Mouse (Mus musculus): ENCODE measurements around the gene Dtnb. TPM values are rescaled to one million over a fixed set of nuclear protein-coding genes. Genes with fewer than 3 reads are reported as not detected.
A peak's percentile ranks its signal among the peaks of the same experiment; 100 is the strongest.

The Dtnb gene
- polyA plus RNA-seq, 1 experiment from 2014 or later: 17.3 TPM

DNA sequence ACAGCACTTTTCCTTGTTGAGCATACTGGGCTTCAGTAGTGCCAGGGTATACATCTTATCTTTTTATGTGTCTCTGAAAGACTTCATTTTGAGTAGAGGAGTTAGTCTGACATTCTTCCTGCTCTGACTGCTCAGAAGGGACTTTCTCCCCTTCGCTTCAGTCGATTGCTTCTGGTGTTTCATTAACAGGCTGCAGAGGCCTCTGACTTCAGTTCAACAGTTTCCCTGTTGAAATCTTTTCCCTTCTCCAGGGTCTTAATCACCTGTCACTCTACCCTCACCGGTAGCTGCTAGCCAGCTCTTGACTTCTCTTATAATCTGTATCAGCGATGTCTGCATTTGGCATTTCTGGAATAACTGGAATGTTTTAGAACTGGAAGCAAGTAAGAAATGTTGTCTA, 54.7 kb downstream of the Dtnb start:
- Histone ChIP-seq H3K27ac (ENCODE audit: low read length) (0 out of 2 replicates have a peak overlapping the region, but pooled peaks have one; percentile 41), H3K4me1 (ENCODE audit: control insufficient read depth, insufficient read depth, low read length) (no peaks in the 10 kb centered on the region), H3K4me2 (ENCODE audit: low read depth, low read length) (no peak overlapping the region), H3K27me3 (replicated peaks; ENCODE audit: control insufficient read depth, insufficient read depth, low read length) (no peaks in the 10 kb centered on the region), H3K4me3 (ENCODE audit: low read length) (no peak overlapping the region), H3K9ac (ENCODE audit: low read depth, low read length) (no peak overlapping the region), H3K36me3 (ENCODE audit: control insufficient read depth, insufficient read depth, low read length) (no peaks in the 10 kb centered on the region), H3K9me3 (ENCODE audit: control insufficient read depth, low read length) (no peaks in the 10 kb centered on the region)
- 69% methylated on average over 4 of the region's 4 CpGs for WGBS
- ATAC-seq: peak; percentile 74

DNA sequence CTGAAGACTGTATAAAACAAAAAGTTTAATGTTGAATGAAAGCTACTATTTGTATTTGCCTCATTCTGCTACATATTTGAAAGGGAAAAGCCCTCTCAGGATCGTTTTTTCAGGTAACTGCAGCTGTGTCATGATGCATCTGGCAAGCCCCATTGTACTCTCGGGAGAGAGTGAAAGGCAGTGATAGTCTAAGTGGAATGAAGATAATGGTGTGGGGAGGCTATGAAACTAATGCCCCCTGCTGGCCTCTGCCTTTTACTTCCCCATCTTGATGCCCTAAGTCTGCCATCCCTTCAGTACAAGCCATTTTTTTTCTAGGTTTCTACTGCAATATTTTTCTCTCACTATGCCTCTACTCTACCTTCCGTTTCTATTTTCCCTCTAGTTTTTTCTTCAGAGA, 69.8 kb downstream of the Dtnb start:
- no peak for ATAC-seq
- H3K27me3 ChIP-seq (replicated peaks; ENCODE audit: control insufficient read depth, insufficient read depth, low read length): no peaks in the 10 kb centered on the region
- WGBS: 54% methylated on average over 3 of the region's 3 CpGs
- H3K27ac ChIP-seq (ENCODE audit: low read length): no peak overlapping the region
- no peaks in the 10 kb centered on the region for H3K36me3 ChIP-seq (ENCODE audit: control insufficient read depth, insufficient read depth, low read length)
- H3K9me3 ChIP-seq (ENCODE audit: control insufficient read depth, low read length): no peaks in the 10 kb centered on the region
- H3K4me3 ChIP-seq (ENCODE audit: low read length): no peak overlapping the region
- no peaks in the 10 kb centered on the region for H3K4me1 ChIP-seq (ENCODE audit: control insufficient read depth, insufficient read depth, low read length)
- H3K4me2 ChIP-seq (ENCODE audit: low read depth, low read length): no peak overlapping the region
- no peak overlapping the region for H3K9ac ChIP-seq (ENCODE audit: low read depth, low read length)

DNA sequence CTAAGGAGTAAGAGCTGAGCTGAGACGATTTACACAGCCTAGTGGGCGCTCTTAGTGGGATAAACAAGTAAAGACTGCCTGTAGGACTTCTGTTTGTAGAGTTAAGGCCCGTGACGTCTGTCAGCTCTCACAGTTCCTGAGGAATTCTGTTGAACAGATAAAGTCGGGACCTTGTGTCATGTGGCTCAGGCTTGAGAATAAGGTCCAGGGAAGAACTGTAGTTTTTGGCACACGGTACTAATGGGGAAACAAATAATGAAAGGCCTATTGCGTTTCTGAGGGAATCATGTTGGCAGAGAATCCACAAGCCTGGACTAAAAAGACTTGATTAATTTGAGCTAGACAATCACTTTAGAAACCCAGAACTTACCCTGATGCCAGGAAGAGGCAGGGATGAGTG, 84.6 kb downstream of the Dtnb start:
- no peaks in the 10 kb centered on the region for H3K9me3 ChIP-seq (ENCODE audit: control insufficient read depth, low read length)
- no peak overlapping the region for H3K4me3 ChIP-seq (ENCODE audit: low read length)
- no peak overlapping the region for H3K4me2 ChIP-seq (ENCODE audit: low read depth, low read length)
- H3K27ac ChIP-seq (ENCODE audit: low read length): no peak overlapping the region
- no peak overlapping the region for H3K9ac ChIP-seq (ENCODE audit: low read depth, low read length)
- H3K36me3 ChIP-seq (ENCODE audit: control insufficient read depth, insufficient read depth, low read length): no peaks in the 10 kb centered on the region
- no peaks in the 10 kb centered on the region for H3K27me3 ChIP-seq (replicated peaks; ENCODE audit: control insufficient read depth, insufficient read depth, low read length)
- ATAC-seq: no peak
- 66% methylated on average over 7 of the region's 7 CpGs for WGBS
- no peaks in the 10 kb centered on the region for H3K4me1 ChIP-seq (ENCODE audit: control insufficient read depth, insufficient read depth, low read length)

DNA sequence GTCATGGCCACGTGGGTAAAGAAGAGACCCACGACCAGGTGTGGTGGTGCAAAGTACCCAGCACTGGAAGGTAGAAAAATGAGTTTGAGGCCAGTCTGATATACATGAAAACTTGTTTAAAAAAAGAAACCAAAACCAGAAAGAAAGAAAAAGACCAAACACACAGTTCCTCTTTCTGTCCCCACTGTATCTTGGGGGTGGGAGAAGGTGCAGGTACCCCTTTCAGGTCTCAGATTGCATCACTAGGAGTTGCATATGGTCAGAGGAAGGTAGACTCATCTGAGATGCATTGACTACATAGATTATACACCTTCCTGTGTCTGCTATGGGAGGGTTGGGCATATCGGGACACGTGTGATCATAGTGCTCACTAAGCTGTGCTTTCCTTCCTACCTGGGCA, 85.1 kb downstream of the Dtnb start:
- Histone ChIP-seq H3K36me3 (ENCODE audit: control insufficient read depth, insufficient read depth, low read length) (no peaks in the 10 kb centered on the region), H3K27ac (ENCODE audit: low read length) (no peak overlapping the region), H3K4me1 (ENCODE audit: control insufficient read depth, insufficient read depth, low read length) (no peaks in the 10 kb centered on the region), H3K4me3 (ENCODE audit: low read length) (no peak overlapping the region), H3K9me3 (ENCODE audit: control insufficient read depth, low read length) (no peaks in the 10 kb centered on the region), H3K27me3 (replicated peaks; ENCODE audit: control insufficient read depth, insufficient read depth, low read length) (no peaks in the 10 kb centered on the region), H3K9ac (ENCODE audit: low read depth, low read length) (no peak overlapping the region), H3K4me2 (ENCODE audit: low read depth, low read length) (no peak overlapping the region)
- 85% methylated on average over 4 of the region's 4 CpGs for WGBS
- no peak for ATAC-seq

DNA sequence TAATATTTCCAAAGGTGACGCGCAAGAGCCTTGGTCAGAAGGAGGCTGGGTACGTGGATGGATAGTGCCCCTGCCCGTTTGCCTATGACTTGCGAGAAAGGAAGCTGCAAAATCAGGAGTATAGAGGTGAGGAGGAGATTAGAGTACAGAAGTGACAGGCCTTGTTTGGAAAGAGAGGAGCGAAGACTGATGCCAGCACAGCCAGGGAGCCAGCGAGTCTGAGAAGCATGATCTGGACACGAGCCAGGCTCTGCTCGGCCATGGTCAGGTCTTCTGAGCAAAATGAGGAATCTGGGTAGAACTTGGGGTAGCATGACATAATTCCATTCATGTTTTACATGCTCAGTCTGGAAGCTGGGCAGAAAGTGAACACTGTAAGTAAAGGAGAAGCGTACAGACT, 85.6 kb downstream of the Dtnb start:
- Histone ChIP-seq H3K27ac (ENCODE audit: low read length) (no peak overlapping the region), H3K36me3 (ENCODE audit: control insufficient read depth, insufficient read depth, low read length) (no peaks in the 10 kb centered on the region), H3K27me3 (replicated peaks; ENCODE audit: control insufficient read depth, insufficient read depth, low read length) (no peaks in the 10 kb centered on the region), H3K4me1 (ENCODE audit: control insufficient read depth, insufficient read depth, low read length) (peaks cover 2% of the 10 kb centered on the region; the same call in 1 of the 2 replicates), H3K9me3 (ENCODE audit: control insufficient read depth, low read length) (no peaks in the 10 kb centered on the region), H3K4me2 (ENCODE audit: low read depth, low read length) (no peak overlapping the region), H3K9ac (ENCODE audit: low read depth, low read length) (no peak overlapping the region), H3K4me3 (ENCODE audit: low read length) (no peak overlapping the region)
- WGBS: 80% methylated on average over 10 of the region's 10 CpGs
- ATAC-seq: no peak

DNA sequence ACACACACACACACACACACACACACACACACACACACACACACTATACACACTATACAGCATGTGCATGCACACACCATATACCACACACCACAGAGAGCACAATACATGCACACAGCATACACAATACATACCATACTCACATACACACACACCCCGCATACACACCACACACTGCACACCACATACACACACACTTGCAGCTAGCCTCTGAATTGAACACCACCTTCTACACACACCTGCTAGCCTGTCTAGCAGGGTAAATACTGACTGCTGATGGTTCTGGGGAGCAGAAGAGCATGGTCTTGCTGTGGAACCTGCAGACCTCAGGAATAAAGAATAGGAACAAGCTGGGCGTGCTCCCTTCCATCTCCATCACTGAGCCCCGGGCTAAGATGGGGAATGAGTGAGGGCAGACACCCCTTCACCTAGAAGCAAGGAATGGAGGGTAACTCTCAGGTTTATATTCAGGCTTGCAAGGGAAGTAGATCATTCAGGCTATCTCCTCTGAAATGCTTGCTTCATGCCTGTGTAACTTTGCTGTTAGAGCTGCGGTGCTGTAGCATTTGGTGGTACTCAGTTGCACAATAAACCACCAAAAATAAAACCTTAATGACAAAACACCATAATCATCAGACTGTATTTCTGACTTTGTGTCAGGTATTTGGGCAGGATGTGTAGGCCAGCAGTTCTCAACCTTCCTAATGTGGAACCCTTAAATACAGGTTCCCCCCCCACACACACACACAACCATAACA, 87.6 kb downstream of the Dtnb start:
- Histone ChIP-seq H3K4me3 (ENCODE audit: low read length) (no peak overlapping the region), H3K9ac (ENCODE audit: low read depth, low read length) (no peak overlapping the region), H3K4me1 (ENCODE audit: control insufficient read depth, insufficient read depth, low read length) (peaks cover 2% of the 10 kb centered on the region; the same call in 1 of the 2 replicates), H3K27me3 (replicated peaks; ENCODE audit: control insufficient read depth, insufficient read depth, low read length) (no peaks in the 10 kb centered on the region), H3K9me3 (ENCODE audit: control insufficient read depth, low read length) (no peaks in the 10 kb centered on the region), H3K27ac (ENCODE audit: low read length) (no peak overlapping the region), H3K36me3 (ENCODE audit: control insufficient read depth, insufficient read depth, low read length) (no peaks in the 10 kb centered on the region), H3K4me2 (ENCODE audit: low read depth, low read length) (no peak overlapping the region)
- 86% methylated on average over 4 of the region's 4 CpGs for WGBS
- no peak for ATAC-seq

DNA sequence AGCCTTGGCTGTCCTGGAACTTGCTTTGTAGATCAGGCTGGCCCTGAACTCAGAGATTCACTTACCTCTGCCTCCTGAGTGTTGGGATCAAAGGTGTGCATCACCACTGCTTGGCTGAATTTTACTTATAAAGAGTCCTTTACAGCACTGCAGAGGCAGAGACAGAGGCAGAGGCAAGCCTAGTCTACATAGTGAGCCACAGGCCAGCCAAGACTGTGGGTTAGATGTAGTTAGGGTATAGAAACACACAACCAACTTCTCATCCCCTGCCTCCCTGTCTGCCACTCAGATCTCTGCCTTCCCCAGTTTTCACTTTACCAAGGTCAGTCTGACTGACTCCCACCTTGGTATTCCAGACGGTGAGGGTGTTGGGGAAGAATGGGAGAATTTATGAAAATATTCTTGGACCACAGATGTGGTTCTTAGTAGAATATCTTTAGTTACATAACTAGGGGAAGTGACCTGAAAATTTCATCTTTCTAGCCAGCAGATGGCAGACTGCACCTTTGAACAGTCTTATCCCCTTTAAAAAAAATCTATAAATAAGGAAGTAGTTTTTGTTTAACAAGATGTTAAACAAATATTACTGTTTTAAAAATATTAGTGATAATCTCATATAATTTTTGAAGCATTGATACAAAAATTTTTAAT, 88.9 kb downstream of the Dtnb start:
- H3K27me3 ChIP-seq (replicated peaks; ENCODE audit: control insufficient read depth, insufficient read depth, low read length): no peaks in the 10 kb centered on the region
- H3K27ac ChIP-seq (ENCODE audit: low read length): no peak overlapping the region
- no peak overlapping the region for H3K9ac ChIP-seq (ENCODE audit: low read depth, low read length)
- H3K4me3 ChIP-seq (ENCODE audit: low read length): no peak overlapping the region
- WGBS: 51% methylated on average over 1 of the region's 1 CpGs
- no peaks in the 10 kb centered on the region for H3K9me3 ChIP-seq (ENCODE audit: control insufficient read depth, low read length)
- no peaks in the 10 kb centered on the region for H3K36me3 ChIP-seq (ENCODE audit: control insufficient read depth, insufficient read depth, low read length)
- no peak for ATAC-seq
- H3K4me1 ChIP-seq (ENCODE audit: control insufficient read depth, insufficient read depth, low read length): peaks cover 2% of the 10 kb centered on the region; the same call in 1 of the 2 replicates
- no peak overlapping the region for H3K4me2 ChIP-seq (ENCODE audit: low read depth, low read length)

DNA sequence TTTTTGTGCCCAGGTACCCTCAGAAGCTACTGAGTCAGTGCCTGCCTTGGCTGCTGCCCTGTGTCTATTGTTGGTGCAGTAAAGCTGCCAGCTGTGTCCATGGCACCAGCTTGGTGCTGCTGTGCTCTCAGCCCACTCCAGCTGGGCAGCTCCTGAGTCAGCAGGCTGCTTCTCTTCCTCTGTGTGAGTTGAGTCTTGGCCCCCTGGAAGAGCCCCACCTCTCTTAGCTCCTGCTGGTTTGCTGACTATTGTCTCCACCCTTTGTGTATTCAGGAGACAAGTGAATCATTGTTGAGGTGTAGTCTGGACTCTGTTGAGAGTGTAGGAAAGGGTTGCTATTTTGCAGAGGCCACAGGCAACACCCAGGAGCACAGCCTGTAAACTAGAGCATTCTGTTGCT, 90.5 kb downstream of the Dtnb start:
- H3K27me3 ChIP-seq (replicated peaks; ENCODE audit: control insufficient read depth, insufficient read depth, low read length): no peaks in the 10 kb centered on the region
- no peaks in the 10 kb centered on the region for H3K9me3 ChIP-seq (ENCODE audit: control insufficient read depth, low read length)
- H3K9ac ChIP-seq (ENCODE audit: low read depth, low read length): no peak overlapping the region
- no peak overlapping the region for H3K4me3 ChIP-seq (ENCODE audit: low read length)
- H3K4me1 ChIP-seq (ENCODE audit: control insufficient read depth, insufficient read depth, low read length): peaks cover 2% of the 10 kb centered on the region; the same call in 1 of the 2 replicates
- no peak overlapping the region for H3K4me2 ChIP-seq (ENCODE audit: low read depth, low read length)
- H3K27ac ChIP-seq (ENCODE audit: low read length): no peak overlapping the region
- peak; percentile 90 for ATAC-seq
- no peaks in the 10 kb centered on the region for H3K36me3 ChIP-seq (ENCODE audit: control insufficient read depth, insufficient read depth, low read length)

DNA sequence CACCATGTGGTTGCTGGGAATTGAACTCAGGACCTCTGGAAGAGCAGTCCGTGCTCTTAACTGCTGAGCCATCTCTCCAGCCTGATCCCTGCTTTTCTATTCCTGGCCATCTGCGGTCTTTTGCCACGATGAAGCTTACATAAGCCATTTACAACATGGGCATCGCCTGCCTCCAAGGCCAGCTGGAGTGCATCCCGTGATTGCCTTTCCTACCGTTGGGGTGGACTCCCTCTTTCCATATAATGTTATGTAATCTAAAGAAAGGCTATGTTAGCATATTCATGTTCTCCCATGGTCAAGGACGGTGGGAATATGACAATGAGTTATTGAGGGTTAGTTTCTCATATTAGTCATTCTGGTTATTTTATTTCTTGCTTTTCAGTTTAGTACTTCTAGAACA, 91.2 kb downstream of the Dtnb start:
- Histone ChIP-seq H3K9me3 (ENCODE audit: control insufficient read depth, low read length) (no peaks in the 10 kb centered on the region), H3K4me2 (ENCODE audit: low read depth, low read length) (no peak overlapping the region), H3K9ac (ENCODE audit: low read depth, low read length) (no peak overlapping the region), H3K27ac (ENCODE audit: low read length) (no peak overlapping the region), H3K4me1 (ENCODE audit: control insufficient read depth, insufficient read depth, low read length) (peaks cover 2% of the 10 kb centered on the region; the same call in 1 of the 2 replicates), H3K4me3 (ENCODE audit: low read length) (no peak overlapping the region), H3K36me3 (ENCODE audit: control insufficient read depth, insufficient read depth, low read length) (no peaks in the 10 kb centered on the region), H3K27me3 (replicated peaks; ENCODE audit: control insufficient read depth, insufficient read depth, low read length) (no peaks in the 10 kb centered on the region)
- 87% methylated on average over 7 of the region's 7 CpGs for WGBS
- no peak for ATAC-seq
